Mouse (Mus musculus): Measurements from ENCODE around the gene Ctdnep1.

Gene Ctdnep1

DNA sequence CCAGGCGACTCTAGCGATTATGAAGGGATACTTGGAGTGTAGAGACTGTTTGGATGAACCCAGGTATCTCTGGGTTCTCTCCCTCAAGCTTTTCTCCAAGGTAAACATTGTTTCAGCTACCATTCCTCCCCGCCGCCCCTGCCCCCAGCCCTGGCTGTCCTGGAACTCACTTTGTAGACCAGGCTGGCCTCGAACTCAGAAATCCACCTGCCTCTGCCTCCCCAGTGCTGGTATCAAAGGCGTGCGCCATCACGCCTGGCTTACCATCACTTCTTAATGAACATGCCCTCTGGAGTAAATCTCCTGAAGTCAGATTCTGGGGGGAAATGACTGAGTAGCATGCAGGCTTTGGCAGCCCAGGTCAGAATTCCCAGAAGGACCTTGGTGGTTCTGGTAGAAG lies 1.3 kb downstream of the Ctdnep1 start, which contains the start of gene Elp5:
Gene Elp5, minus strand, starts transcription at position 293 of the 400 bp plus-strand sequence.
- DNase-seq (ENCODE audit: inconsistent age in 2 of 2, low spot score in 1 of 2) = peak in 1 of 2 experiments; percentile 56

DNA sequence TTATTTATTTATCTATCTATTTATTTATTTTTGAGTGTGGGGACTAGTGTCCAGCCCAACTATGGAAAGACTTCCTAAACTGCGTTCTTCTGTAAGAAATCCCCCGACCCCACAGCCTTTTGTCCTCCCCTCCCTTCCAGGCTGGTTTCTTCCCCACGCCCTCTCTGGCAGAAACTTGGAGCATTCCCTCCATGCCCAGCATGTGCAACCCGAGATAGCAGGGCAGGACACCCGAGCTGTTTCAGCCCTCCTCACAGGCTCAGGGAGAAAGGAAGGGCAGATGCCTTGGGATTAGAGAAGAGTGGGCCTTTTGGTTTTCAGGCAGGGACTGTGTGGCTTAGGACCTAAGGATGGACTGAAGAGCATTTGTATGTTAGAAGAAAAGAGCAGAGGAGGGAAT lies 1.9 kb downstream of the Ctdnep1 start:
- DNase-seq (ENCODE audit: inconsistent age in 2 of 2, low spot score in 1 of 2) = peak in 1 of 2 experiments; percentile 54

- no peak for DNase-seq (ENCODE audit: inconsistent age in 2 of 2, low spot score in 1 of 2)
These were observed 2.4 kb downstream of the Ctdnep1 start for GRCm38 (mm10) chr11:69983377-69983776.

GRCm38 (mm10) chr11:69984431-69984830 lies 3.5 kb downstream of the Ctdnep1 start:
- no peak for DNase-seq (ENCODE audit: inconsistent age in 2 of 2, low spot score in 1 of 2)

DNA sequence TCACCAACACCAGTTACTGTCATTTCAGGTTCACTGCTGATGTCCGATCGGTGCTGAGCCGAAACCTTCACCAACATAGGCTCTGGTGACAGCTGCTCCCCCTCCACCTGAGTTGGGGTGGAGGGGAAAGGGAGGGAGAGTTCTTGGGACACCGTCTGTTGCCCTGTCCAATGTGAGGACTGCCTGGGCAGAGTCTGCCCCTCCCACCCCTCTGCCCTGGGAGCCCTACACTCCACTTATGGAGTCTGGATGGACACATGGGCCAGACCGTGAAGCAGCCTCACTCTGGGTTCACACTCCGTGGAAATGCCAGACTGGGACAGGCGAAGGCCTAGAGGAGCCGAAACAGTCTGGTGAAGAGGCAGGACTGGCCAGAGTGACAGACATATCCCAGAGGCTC lies 9.0 kb downstream of the Ctdnep1 start:
- DNase-seq (ENCODE audit: inconsistent age in 2 of 2, low spot score in 1 of 2) = peak in 1 of 2 experiments; percentile 54

DNA sequence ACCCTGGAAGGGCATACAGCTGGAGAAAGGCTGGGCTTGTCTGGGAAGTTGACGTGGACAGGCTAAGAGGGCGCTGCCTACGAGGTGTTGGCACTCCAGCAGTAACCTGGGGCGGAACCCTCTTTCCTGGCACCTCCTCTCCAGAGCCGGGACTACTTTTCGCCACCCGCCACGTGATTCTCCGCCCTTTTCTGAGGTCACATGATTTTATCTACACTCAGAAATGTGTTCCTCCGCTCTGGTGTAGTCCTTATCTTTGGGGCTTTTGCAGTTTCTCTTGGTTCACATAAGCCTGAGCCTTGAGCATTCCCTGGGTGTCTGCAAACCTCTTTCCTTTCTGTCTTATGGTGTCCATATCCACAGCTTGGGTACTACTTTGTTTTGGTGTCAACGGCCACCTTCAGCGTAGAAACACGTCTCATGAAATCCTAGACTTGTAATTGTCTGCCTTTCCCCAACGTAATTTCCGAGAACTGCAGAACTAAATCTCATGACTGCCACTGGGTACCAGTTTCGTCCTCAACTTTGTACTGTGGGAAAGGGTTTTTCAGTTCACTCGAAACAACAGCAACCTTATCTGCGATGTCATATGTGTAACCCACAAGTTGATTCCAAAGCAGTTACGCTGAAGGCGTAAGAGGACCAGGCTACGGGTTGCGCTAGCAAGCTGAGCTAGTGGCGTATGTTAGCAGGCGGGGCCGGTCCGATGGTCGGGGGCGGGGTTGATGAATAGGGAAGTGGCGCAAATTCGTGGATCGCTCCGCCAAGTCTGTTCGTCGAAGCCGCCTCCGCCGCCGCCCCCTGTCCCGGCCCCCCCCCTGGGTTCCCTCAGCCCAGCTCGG lies 10.1 kb downstream of the Ctdnep1 start, which contains the start of gene Gabarap:
Gene Gabarap, plus strand, starts transcription at position 294 of the 842 bp plus-strand sequence.
- DNase-seq (ENCODE audit: inconsistent age in 2 of 2, low spot score in 1 of 2) = peak; percentile 96 to 99

- DNase-seq (ENCODE audit: inconsistent age in 2 of 2, low spot score in 1 of 2) = no peak
These were observed 10.8 kb downstream of the Ctdnep1 start for GRCm38 (mm10) chr11:69991711-69992110.

GRCm38 (mm10) chr11:69992396-69992795 lies 11.4 kb downstream of the Ctdnep1 start:
- peak in 1 of 2 experiments; percentile 73 for DNase-seq (ENCODE audit: inconsistent age in 2 of 2, low spot score in 1 of 2)

DNA sequence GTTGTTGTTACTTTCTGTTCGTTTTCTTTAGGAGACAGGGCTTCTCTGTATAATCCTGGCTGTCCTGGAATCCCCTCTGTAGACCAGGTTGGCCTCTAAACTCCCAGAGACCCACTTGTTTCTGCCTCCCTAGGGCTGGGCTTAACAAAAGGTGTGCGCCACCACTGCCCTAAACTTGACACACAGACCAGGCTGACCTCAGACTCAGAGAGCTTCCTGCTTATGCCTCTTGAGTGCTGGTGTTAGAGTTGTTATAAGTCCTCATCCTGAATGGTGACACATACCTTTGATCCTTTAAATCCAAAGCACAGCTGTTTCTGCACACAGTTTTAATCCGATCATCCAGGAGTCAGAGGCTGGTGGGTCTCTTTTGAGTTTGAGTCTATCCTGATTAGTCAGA lies 12.0 kb downstream of the Ctdnep1 start:
- DNase-seq (ENCODE audit: inconsistent age in 2 of 2, low spot score in 1 of 2) = no peak

DNA sequence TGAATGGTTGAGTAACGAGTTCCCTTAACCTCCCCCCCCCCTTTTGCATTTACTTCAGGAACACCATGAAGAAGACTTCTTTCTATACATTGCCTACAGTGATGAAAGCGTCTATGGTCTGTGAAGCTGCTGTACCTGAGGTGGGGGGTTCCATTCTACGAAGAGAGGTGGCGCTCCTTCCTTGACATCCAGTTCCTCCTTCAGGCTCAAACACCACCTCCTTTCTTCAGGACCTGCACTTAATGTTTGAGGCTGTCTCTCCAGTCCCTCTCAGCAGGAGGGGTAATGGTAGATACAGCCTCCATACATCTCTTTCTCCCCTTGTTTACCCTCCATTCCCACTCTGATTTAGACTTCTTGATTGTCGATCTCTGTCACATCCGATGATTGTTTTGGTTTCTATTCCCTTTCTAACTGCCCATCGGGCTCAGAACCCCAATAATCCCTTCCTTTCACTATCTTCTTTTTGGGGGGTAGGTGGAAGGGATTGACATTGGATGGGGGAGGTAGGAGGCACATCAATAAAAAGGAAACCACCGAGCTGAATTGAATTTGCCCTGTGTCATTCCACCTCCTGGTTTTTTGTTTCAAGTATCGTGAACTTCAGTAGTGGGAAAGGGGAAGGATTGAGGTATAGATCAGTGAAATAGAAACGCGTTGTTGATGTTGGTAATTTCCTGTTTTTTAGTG lies 13.6 kb downstream of the Ctdnep1 start:
- DNase-seq (ENCODE audit: inconsistent age in 2 of 2, low spot score in 1 of 2) = peak in 1 of 2 experiments; percentile 54

- DNase-seq (ENCODE audit: inconsistent age in 2 of 2, low spot score in 1 of 2) = peak; percentile 99
These were observed 14.5 kb downstream of the Ctdnep1 start, which contains the start of gene Phf23 for GRCm38 (mm10) chr11:69995391-69995960. TSS of gene Phf23 (plus strand) at chr11:69995777.

GRCm38 (mm10) chr11:69996161-69997061 lies 15.5 kb downstream of the Ctdnep1 start:
- DNase-seq (ENCODE audit: inconsistent age in 2 of 2, low spot score in 1 of 2) = peak; percentile 69 to 86

DNA sequence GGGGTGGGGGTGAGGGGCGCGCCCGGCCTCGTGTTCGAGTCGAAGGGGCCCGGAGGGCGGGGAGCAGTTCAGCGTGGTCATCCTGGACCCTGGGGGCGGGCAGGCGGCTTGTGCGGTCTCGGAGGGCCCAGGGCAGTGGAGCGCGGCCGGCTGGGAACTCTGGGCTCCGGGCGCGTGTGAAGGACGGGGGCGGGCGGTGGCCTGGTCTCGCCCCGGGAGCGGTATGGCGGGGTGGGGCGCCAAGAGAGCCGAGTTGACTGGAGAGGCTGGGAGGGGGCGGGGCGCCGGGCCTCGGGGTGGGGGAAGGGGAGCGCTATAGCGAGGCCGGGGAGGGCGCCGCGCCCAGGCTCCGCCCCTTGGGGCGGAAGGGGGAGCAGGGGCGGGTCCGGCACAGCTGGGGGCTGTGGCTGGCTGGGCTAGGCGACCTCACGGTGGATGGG lies 16.1 kb downstream of the Ctdnep1 start:
- peak; percentile 92 to 96 for DNase-seq (ENCODE audit: inconsistent age in 2 of 2, low spot score in 1 of 2)

DNA sequence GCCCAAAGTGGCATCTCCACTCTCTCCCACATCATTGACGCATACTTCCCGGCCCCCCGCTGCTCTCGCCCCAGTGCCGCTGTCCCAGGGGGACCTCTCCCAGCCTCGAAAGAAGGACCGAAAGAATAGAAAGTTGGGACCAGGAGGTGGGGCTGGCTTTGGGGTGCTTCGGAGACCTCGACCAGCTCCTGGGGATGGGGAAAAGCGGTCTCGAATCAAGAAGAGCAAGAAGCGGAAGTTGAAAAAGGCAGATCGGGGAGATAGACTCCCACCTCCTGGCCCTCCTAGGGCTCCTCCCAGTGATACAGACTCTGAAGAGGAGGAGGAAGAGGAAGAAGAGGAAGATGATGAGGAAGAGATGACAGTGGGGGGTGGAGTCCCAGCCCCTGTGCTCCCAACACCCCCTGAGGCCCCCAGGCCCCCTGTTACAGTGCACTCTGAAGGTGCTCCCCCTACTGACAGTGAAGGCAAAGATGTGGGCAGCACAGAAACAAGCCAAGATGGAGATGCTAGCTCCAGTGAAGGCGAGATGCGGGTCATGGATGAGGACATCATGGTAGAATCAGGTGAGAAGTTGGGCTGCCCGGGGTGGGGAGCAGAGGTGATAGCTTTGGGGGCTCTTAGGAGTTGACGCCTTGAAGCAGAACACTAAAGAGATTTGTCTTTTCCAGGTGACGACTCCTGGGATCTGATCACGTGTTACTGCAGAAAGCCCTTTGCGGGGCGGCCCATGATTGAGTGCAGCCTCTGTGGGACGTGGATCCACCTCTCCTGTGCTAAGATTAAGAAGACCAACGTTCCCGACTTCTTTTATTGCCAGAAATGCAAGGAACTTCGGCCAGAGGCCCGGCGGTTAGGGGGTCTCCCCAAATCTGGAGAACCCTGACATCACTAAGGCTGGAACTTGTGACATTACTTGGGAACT lies 17.9 kb downstream of the Ctdnep1 start:
- peak; percentile 52 to 69 for DNase-seq (ENCODE audit: inconsistent age in 2 of 2, low spot score in 1 of 2)

GRCm38 (mm10) chr11:69999666-70000065 lies 18.7 kb downstream of the Ctdnep1 start:
- DNase-seq (ENCODE audit: inconsistent age in 2 of 2, low spot score in 1 of 2) = peak in 1 of 2 experiments; percentile 47

DNA sequence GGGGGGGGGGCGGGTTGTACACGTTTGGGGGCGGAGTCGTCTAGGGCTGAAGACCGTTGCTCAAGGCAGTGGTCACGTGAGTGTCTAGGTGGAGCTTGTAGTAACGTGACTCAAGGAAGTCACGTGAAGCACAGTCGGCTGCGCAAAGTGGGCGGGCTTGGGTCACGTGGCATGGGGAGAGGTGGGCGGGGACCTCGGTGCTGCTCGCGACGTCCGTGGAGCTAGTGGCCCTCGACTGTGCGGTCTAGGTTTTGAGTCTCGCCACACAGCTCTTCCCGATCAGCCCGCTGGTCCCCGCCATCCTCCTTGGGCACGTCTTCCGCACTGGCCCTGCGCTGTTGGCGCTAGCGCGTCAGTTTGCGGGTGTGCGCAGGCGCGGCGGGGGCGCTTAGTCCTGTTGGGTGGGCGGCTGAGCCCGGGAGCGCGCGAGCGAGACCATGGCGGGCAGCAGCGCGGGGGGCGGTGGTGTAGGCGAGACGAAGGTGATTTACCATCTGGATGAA lies 19.5 kb downstream of the Ctdnep1 start, which contains the start of gene Dvl2:
Gene Dvl2, plus strand, starts transcription at position 200 of the 503 bp plus-strand sequence.
- DNase-seq (ENCODE audit: inconsistent age in 2 of 2, low spot score in 1 of 2) = peak; percentile 93 to 97

GRCm38 (mm10) chr11:70001159-70001558 lies 20.2 kb downstream of the Ctdnep1 start:
- no peak for DNase-seq (ENCODE audit: inconsistent age in 2 of 2, low spot score in 1 of 2)

GRCm38 (mm10) chr11:70001865-70002264 lies 20.9 kb downstream of the Ctdnep1 start:
- DNase-seq (ENCODE audit: inconsistent age in 2 of 2, low spot score in 1 of 2) = peak in 1 of 2 experiments; percentile 69

DNA sequence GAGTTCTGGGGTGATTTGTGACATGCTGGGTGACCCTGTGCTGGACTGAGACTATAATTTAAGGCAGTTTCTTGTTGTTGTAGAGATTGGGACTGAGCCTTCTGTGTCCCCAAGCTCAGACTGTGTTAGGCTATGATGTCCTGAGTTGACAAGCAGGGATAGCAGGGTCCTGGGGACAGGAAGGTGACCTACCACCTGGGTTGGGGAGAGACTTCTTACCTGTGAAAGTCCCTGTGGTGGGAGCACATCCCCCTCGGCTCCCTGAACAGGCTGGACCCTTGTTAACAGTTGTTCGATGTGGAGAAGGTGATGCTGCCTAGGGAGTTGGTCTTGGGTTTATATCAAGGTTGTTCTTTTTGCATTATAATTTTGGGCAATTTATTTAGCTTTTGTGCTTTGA lies 21.5 kb downstream of the Ctdnep1 start:
- no peak for DNase-seq (ENCODE audit: inconsistent age in 2 of 2, low spot score in 1 of 2)
